Mouse (Mus musculus) erythroblast, embryonic 14.5 days (primary cell): ENCODE results near the gene Fbxl17.

Experiments used
- GATA1 ChIP-seq: IDR thresholded peaks from 2 replicates; pipeline ENCODE4 v1.6.1; 2012; ENCODE audit warnings: low read length, inconsistent platforms, mixed read lengths
- TAL1 ChIP-seq: IDR thresholded peaks from 3 replicates; pipeline ENCODE4 v1.6.1; 2012; ENCODE audit warnings: low read length, inconsistent platforms, mixed read lengths

DNA sequence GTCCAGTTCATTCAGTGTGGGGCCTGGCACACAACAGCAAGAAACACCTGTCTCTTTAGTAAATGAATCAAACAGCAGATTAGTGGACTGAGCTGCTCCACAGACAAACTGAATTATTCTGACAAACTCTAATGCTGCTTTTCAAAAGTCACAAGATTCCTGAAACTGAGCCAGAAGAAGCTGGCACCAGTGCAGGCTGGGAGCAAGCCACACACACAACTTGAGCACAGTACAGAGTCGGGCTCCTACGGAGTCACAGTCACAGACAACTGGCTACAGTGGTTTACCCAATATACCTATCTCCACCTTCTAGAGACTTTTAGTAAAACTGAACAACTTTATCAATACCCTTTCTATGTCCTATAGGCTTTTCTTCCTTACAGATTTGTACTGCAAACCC, 94.8 kb downstream of the Fbxl17 start:
- TF ChIP-seq TAL1 (no peak), GATA1 (no peak)
